Mouse (Mus musculus): ENCODE data around the gene Dhh. TPM values are rescaled to one million over a fixed set of nuclear protein-coding genes. Genes with fewer than 3 reads are reported as not detected.

Dhh gene
- total and polyA plus RNA-seq, 3 experiments: not detected

DNA sequence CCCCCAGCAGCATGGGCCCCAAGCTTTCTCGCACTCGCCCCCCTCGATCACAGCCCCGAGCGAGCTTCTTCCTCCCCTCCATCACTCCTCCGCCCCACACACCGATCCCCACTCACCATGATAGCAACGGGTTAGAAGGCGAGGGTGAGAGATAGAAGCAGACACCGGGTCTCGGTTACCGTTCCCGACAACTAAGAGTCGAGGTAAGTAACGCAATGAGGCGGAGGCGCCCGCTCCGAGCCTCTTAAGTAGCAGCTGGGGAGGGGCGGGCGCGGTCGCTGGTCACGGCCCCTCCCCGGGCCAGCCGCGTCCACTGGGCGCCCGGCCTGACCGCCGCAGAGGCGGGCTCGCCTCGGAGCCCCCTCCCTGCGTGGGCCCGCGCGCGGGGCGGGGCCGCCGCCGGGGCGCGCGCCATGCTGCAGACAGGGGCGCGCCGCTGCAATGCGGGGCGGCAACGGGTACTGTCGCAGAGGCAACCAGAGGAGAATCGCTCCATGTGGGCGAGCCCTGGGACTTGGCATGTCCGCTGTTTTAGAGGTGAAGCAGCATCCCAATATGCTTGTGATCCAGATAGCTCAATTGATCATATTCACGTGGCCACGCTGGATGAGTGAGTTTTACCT is 36.0 kb upstream of the Dhh start, which contains the start of gene Tuba1b:
TSS of gene Tuba1b (minus strand) at position 349 of the 623 bp plus-strand sequence.
- peak within 1 kb of the TSS; percentile 89 for H3K9ac ChIP-seq (ENCODE audit: insufficient read depth, low read depth)
- dilution Hi-C loops (cut with MboI; ENCODE audit: extremely low pct_ligation_motif_present, extremely low pct_unique_long_range_greater_than_20kb, low sequenced_read_pairs) (no loop called here), in situ Hi-C loops (cut with MboI; ENCODE audit: low pct_ligation_motif_present, low pct_unique_long_range_greater_than_20kb, low sequenced_read_pairs) (loop anchor here (10.0 to 25.0 kb wide), 3 partner anchors 60 to 1347 kb away; no protein-coding TSS in a partner anchor)
- peaks cover 4 to 27% of the 10 kb centered on the region in 2 experiments; a peak in 3 of 4 replicates for H3K4me1 ChIP-seq (ENCODE audit: control insufficient read depth in 1 of 2, insufficient read depth in 2 of 2)
- H3K79me2 ChIP-seq (replicated peaks; ENCODE audit: control insufficient read depth, extremely low read depth, insufficient read depth, poor library complexity, severe bottlenecking): peaks cover 10% of the 10 kb centered on the region
- peak within 1 kb of the TSS; percentile 69 for H3K27ac ChIP-seq (ENCODE audit: insufficient read depth, low read depth)
- H3K4me2 ChIP-seq (ENCODE audit: insufficient read depth, low read depth, poor library complexity, severe bottlenecking): peak within 1 kb of the TSS; percentile 91
- no peaks in the 10 kb centered on the region for H3K27me3 ChIP-seq (replicated peaks)
- peak; percentile 93 for DNase-seq (ENCODE audit: extremely low read depth)
- peaks cover 15 to 35% of the 10 kb centered on the region in 2 experiments for H3K36me3 ChIP-seq (replicated peaks in 1 of 2; ENCODE audit: control insufficient read depth in 1 of 2, insufficient read depth in 1 of 2, low read length in 1 of 2)
- H3K9me3 ChIP-seq (replicated peaks; ENCODE audit: low read length): no peaks in the 10 kb centered on the region
- TF ChIP-seq ETS1 (conservative IDR thresholded peaks at IDR 0.05; ENCODE audit: low read depth, low read length) (no peak), ELF1 (IDR thresholded peaks at IDR 0.05; ENCODE audit: low read depth, low read length) (0 out of 2 replicates have a peak, but pooled peaks have one; percentile 20), MAX (IDR thresholded peaks at IDR 0.05; ENCODE audit: low read length) (peak; percentile 78), ZKSCAN1 (IDR thresholded peaks at IDR 0.05; ENCODE audit: borderline replicate concordance, low read depth, low read length) (no peak), MXI1 (IDR thresholded peaks at IDR 0.05; ENCODE audit: low read depth, low read length) (peak; percentile 98), MAFK (IDR thresholded peaks at IDR 0.05; ENCODE audit: insufficient replicate concordance, low read length) (no peak), IRF4 (IDR thresholded peaks at IDR 0.05; ENCODE audit: low read depth, low read length) (0 out of 2 replicates have a peak, but pooled peaks have one; percentile 12), ZC3H11A (IDR thresholded peaks at IDR 0.05; ENCODE audit: low read depth, low read length) (no peak), USF1 (IDR thresholded peaks at IDR 0.05; ENCODE audit: low read depth, low read length) (no peak), NELFE (IDR thresholded peaks at IDR 0.05; ENCODE audit: low read depth, low read length) (peak; percentile 99), BHLHE40 (IDR thresholded peaks at IDR 0.05; ENCODE audit: low read depth, low read length) (no peak), TCF12 (IDR thresholded peaks at IDR 0.05; ENCODE audit: low read depth, low read length) (peak; percentile 80), SIN3A (IDR thresholded peaks at IDR 0.05; ENCODE audit: low read length) (peak; percentile 72), ZNF384 (IDR thresholded peaks at IDR 0.05; ENCODE audit: low read depth, low read length) (no peak), MYC (IDR thresholded peaks at IDR 0.05; ENCODE audit: low read depth, low read length) (peak; percentile 86; the same call in 1 of the 2 replicates), SMC3 (IDR thresholded peaks at IDR 0.05; ENCODE audit: low read depth, low read length) (no peak), JUND (conservative IDR thresholded peaks at IDR 0.05; ENCODE audit: low read depth, low read length) (no peak), POLR2A (IDR thresholded peaks at IDR 0.05; ENCODE audit: low read depth, low read length) (peak; percentile 98), PAX5 (IDR thresholded peaks at IDR 0.05; ENCODE audit: low read length) (no peak), ZMIZ1 (IDR thresholded peaks at IDR 0.05; ENCODE audit: low read depth, low read length) (peak; percentile 99), TBP (conservative IDR thresholded peaks at IDR 0.05; ENCODE audit: low read depth, low read length) (peak; percentile 94), HCFC1 (IDR thresholded peaks at IDR 0.05; ENCODE audit: low read depth, low read length) (0 out of 2 replicates have a peak, but pooled peaks have one; percentile 6), E2F4 (IDR thresholded peaks at IDR 0.05; ENCODE audit: insufficient replicate concordance, low read depth, low read length) (peak; percentile 45; the same call in 1 of the 2 replicates), RCOR1 (conservative IDR thresholded peaks at IDR 0.05; ENCODE audit: low read depth, low read length) (0 out of 2 replicates have a peak, but pooled peaks have one; percentile 26), CHD1 (IDR thresholded peaks at IDR 0.05; ENCODE audit: low read depth, low read length) (no peak; the same call in 1 of the 2 replicates), UBTF (IDR thresholded peaks at IDR 0.05; ENCODE audit: low read depth, low read length) (no peak; the same call in 1 of the 2 replicates), RAD21 (IDR thresholded peaks at IDR 0.05; ENCODE audit: low read depth, low read length) (no peak), NRF1 (IDR thresholded peaks at IDR 0.05; ENCODE audit: low read depth, low read length) (peak; percentile 69), KAT2A (IDR thresholded peaks at IDR 0.05; ENCODE audit: insufficient replicate concordance, low read length) (no peak), POLR2AphosphoS2 (IDR thresholded peaks at IDR 0.05; ENCODE audit: low read depth, low read length) (peak; percentile 98), EP300 (IDR thresholded peaks at IDR 0.05; ENCODE audit: low read length) (no peak), CTCF (conservative IDR thresholded peaks at IDR 0.05 in 1 of 2, IDR thresholded peaks at IDR 0.05 in 1 of 2; ENCODE audit: low read depth in 2 of 2, low read length in 2 of 2) (no peak), GABPA (IDR thresholded peaks at IDR 0.05; ENCODE audit: insufficient replicate concordance, low read depth, low read length) (no peak), CHD2 (IDR thresholded peaks at IDR 0.05; ENCODE audit: low read length) (no peak; the same call in 1 of the 2 replicates), MEF2A (IDR thresholded peaks at IDR 0.05; ENCODE audit: borderline replicate concordance, low read depth, low read length) (peak; percentile 48; the same call in 1 of the 2 replicates), MAZ (IDR thresholded peaks at IDR 0.05; ENCODE audit: low read depth, low read length) (no peak; the same call in 1 of the 2 replicates), JUN (IDR thresholded peaks at IDR 0.05; ENCODE audit: insufficient read depth, low read depth, low read length) (no peak), USF2 (conservative IDR thresholded peaks at IDR 0.05; ENCODE audit: low read depth, low read length) (no peak)
- H3K4me3 ChIP-seq (replicated peaks in 1 of 3; ENCODE audit: low read depth in 2 of 3, low read length in 2 of 3, poor library complexity in 1 of 3): peak within 1 kb of the TSS; percentile 63 to 96 (median 70)

Data from CH12.LX (cell line).